Mouse (Mus musculus) heart, postnatal 25 days (tissue): ENCODE data around the gene Olfr715b. TPM values are rescaled to one million over a fixed set of nuclear protein-coding genes. Genes with fewer than 3 reads are reported as not detected.
"Not testable (repeated sequence)": the region's sequence is repeated elsewhere in the genome, so short reads cannot be mapped to it uniquely, and the experiment has no call there.

Source experiments
- DNase-seq: peaks from one replicate; pipeline ENCODE4 v3.0.0; 2022; ENCODE audit warnings: low spot score
- intact Hi-C: fragments of 180-260 bp; cut with DNase I; formaldehyde crosslinking; loops from one replicate; pipeline ENCODE4 v1.15.1; 2025
- total RNA-seq, 2 experiments: library from RNA; stranded (reverse); gene quantifications; 2 replicates each; pipeline ENCODE4 v1.2.3; 2021

The Olfr715b gene
- not detected for total RNA-seq

DNA sequence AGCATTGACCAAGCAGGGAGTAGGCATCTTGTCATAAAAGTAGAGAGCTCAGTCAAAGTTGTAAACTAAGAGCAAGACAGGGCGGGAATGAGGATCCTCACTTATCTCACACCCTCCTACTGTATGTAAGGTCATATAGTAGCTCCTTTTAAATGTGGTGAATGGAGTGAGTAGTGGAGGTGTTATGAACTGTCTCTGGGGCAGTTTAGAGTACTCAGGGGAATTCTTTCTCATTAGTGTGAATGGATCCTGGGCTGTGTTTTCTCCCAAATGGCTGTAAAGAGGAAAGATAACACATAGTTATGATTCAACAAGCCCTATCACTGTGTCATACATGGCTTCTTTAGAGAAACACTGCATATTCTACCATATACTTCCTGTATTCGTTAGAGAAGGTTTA lies at the start of gene Olfr715b:
Olfr715b (minus strand) TSS at position 101 of the 400 bp plus-strand sequence.
- intact Hi-C loops, DNase-seq: not testable (repeated sequence)

DNA sequence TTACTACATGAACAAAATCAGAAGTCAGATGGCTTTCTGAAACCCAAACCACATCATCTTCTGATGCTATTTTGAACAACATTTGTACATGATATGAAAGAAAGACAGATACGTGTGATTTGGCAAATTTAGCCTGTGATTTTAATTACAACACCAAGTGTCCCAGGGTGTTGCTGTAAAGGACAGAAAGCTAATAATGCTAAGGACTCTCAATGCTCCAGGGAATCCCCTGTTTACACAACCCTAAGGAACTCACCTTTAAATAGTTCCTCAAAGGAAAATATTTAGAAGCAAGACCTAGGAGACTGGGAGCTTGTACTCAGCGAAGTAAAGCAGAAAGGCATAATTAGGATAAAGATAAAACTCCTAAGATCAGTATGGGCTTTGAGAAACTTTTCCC lies 27.9 kb upstream of the Olfr715b start, which contains the start of gene Olfr716:
Olfr716 (plus strand) TSS at position 301 of the 400 bp plus-strand sequence.
- DNase-seq, intact Hi-C loops: not testable (repeated sequence)

DNA sequence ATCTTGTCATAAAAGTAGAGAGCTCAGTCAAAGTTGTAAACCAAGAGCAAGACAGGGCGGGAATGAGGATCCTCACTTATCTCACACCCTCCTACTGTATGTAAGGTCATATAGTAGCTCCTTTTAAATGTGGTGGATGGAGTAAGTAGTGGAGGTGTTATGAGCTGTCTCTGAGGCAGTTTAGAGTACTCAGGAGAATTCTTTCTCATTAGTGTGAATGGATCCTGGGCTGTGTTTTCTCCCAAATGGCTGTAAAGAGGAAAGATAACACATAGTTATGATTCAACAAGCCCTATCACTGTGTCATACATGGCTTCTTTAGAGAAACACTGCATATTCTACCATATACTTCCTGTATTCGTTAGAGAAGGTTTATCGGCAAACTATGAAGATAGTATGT lies 20.8 kb upstream of the Olfr715b start, which contains the start of gene Olfr715:
Olfr715 (minus strand) TSS at position 101 of the 400 bp plus-strand sequence.
- intact Hi-C loops: not testable (repeated sequence)

DNA sequence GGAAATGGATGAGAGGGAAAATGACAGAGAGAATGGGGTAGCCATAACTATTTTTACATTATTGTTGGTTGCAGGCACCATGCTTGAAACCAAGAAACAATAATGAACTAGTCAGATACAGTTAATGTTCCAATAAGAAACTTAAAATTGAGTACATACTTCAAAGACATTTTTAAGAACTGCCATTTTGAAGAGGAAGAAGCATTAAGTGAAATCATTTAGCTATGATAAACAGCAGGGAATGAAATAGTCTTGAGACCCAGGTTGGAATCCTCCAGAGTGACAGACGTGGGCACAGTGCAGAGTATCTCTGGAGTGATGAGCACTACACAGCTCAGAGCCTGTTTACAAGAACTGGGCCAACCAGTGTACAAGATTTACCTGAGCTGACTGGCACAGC lies 17.2 kb downstream of the Olfr715b start, which contains the start of gene Olfr17:
Olfr17 (plus strand) TSS at position 301 of the 400 bp plus-strand sequence.
- intact Hi-C loops: no loop called here
- no peak for DNase-seq

More for the DNA sequence above, 20.8 kb upstream of the Olfr715b start, which contains the start of gene Olfr715:
- not testable (repeated sequence) for DNase-seq

- DNase-seq: no peak
- intact Hi-C loops: no loop called here
Observed at GRCm38 (mm10) chr7:107070681-107071080, 39.5 kb downstream of the Olfr715b start, which contains the start of gene Olfr714. Gene Olfr714 (plus strand): TSS chr7:107070981.

Other genes starting within 250 kb of the Olfr715b start
- not detected for gene Olfr704, start 247.2 kb downstream of the Olfr715b start, total RNA-seq
- not detected for gene Olfr705, start 233.5 kb downstream of the Olfr715b start, total RNA-seq
- gene Olfr706, start 222.2 kb downstream of the Olfr715b start, total RNA-seq: not detected
- gene Olfr707, start 209.1 kb downstream of the Olfr715b start, total RNA-seq: not detected
- not detected for gene Olfr1532-ps1, start 202.4 kb downstream of the Olfr715b start, total RNA-seq
- gene Olfr709-ps1, start 178.2 kb downstream of the Olfr715b start, total RNA-seq: not detected
- not detected for gene Olfr710, start 162.1 kb downstream of the Olfr715b start, total RNA-seq
- not detected for gene Olfr6, start 146.4 kb downstream of the Olfr715b start, total RNA-seq
- not detected for gene Olfr711, start 134.9 kb downstream of the Olfr715b start, total RNA-seq
- not detected for gene Olfr2, start 104.3 kb downstream of the Olfr715b start, total RNA-seq
- gene Olfr713, start 79.2 kb downstream of the Olfr715b start, total RNA-seq: not detected
- gene Olfr714, start 39.4 kb downstream of the Olfr715b start, total RNA-seq: not detected
- not detected for gene Olfr17, start 17.1 kb downstream of the Olfr715b start, total RNA-seq
- not detected for gene Olfr715, start 20.7 kb upstream of the Olfr715b start, total RNA-seq
- not detected for gene Olfr716, start 28.0 kb upstream of the Olfr715b start, total RNA-seq
- gene Nlrp14, start 56.6 kb upstream of the Olfr715b start, total RNA-seq: not detected
- not detected for gene Rbmxl2, start 99.1 kb upstream of the Olfr715b start, total RNA-seq